Mouse (Mus musculus): ENCODE measurements around the gene Phykpl. TPM values are rescaled to one million over a fixed set of nuclear protein-coding genes. Genes with fewer than 3 reads are reported as not detected.

The Phykpl gene
- polyA plus RNA-seq, 1 experiment from 2014 or later, result 23.3 TPM

- no peak overlapping the region for H3K9ac ChIP-seq
- no peak overlapping the region for H3K4me2 ChIP-seq
- H3K36me3 ChIP-seq (ENCODE audit: insufficient read depth), result peaks cover 98% of the 10 kb centered on the region
- H3K4me1 ChIP-seq (ENCODE audit: insufficient read depth), result no peaks in the 10 kb centered on the region
- DNase-seq (no peak), ATAC-seq (ENCODE audit: insufficient read depth) (no peak)
- H3K27me3 ChIP-seq (ENCODE audit: insufficient read depth, low read length), result no peaks in the 10 kb centered on the region
- 93% methylated on average over 4 of the region's 4 CpGs for WGBS
- no peak overlapping the region for H3K4me3 ChIP-seq (ENCODE audit: low read depth, low read length)
- no peaks in the 10 kb centered on the region for H3K9me3 ChIP-seq (ENCODE audit: low read depth, low read length)
- H3K27ac ChIP-seq (ENCODE audit: low read depth), result no peak overlapping the region
- TF ChIP-seq CTCF (IDR thresholded peaks at IDR 0.05; ENCODE audit: low read depth), result no peak
Measured at GRCm38 (mm10) chr11:51593368-51593767, 8.8 kb downstream of the Phykpl start.

- TF ChIP-seq CTCF (IDR thresholded peaks at IDR 0.05; ENCODE audit: low read depth), result no peak
- Histone ChIP-seq H3K27ac (ENCODE audit: low read depth) (no peak overlapping the region), H3K4me3 (ENCODE audit: low read depth, low read length) (no peak overlapping the region), H3K9me3 (ENCODE audit: low read depth, low read length) (no peaks in the 10 kb centered on the region), H3K9ac (no peak overlapping the region), H3K4me2 (no peak overlapping the region), H3K4me1 (ENCODE audit: insufficient read depth) (no peaks in the 10 kb centered on the region), H3K36me3 (ENCODE audit: insufficient read depth) (peaks cover 98% of the 10 kb centered on the region), H3K27me3 (ENCODE audit: insufficient read depth, low read length) (no peaks in the 10 kb centered on the region)
- ATAC-seq (ENCODE audit: insufficient read depth), result no peak
- no peak for DNase-seq
- 85% methylated on average over 6 of the region's 6 CpGs for WGBS
Measured at GRCm38 (mm10) chr11:51593849-51594248, 9.3 kb downstream of the Phykpl start.

- ATAC-seq (ENCODE audit: insufficient read depth) (no peak), DNase-seq (peak; percentile 61)
- Histone ChIP-seq H3K27ac (ENCODE audit: low read depth) (no peak overlapping the region), H3K9ac (no peak overlapping the region), H3K4me1 (ENCODE audit: insufficient read depth) (no peaks in the 10 kb centered on the region), H3K4me2 (no peak overlapping the region), H3K36me3 (ENCODE audit: insufficient read depth) (peaks cover 98% of the 10 kb centered on the region), H3K4me3 (ENCODE audit: low read depth, low read length) (no peak overlapping the region), H3K9me3 (ENCODE audit: low read depth, low read length) (no peaks in the 10 kb centered on the region), H3K27me3 (ENCODE audit: insufficient read depth, low read length) (no peaks in the 10 kb centered on the region)
- 60% methylated on average over 3 of the region's 3 CpGs for WGBS
- no peak for TF ChIP-seq CTCF (IDR thresholded peaks at IDR 0.05; ENCODE audit: low read depth)
Measured at GRCm38 (mm10) chr11:51594715-51595350, 10.3 kb downstream of the Phykpl start.

- ATAC-seq (ENCODE audit: insufficient read depth), result no peak
- no peak overlapping the region for H3K4me3 ChIP-seq (ENCODE audit: low read depth, low read length)
- 93% methylated on average over 1 of the region's 1 CpGs for WGBS
- no peak for DNase-seq
- no peaks in the 10 kb centered on the region for H3K9me3 ChIP-seq (ENCODE audit: low read depth, low read length)
- TF ChIP-seq CTCF (IDR thresholded peaks at IDR 0.05; ENCODE audit: low read depth), result no peak
- H3K36me3 ChIP-seq (ENCODE audit: insufficient read depth), result peaks cover 98% of the 10 kb centered on the region
- no peaks in the 10 kb centered on the region for H3K4me1 ChIP-seq (ENCODE audit: insufficient read depth)
- H3K27ac ChIP-seq (ENCODE audit: low read depth), result no peak overlapping the region
- H3K4me2 ChIP-seq, result no peak overlapping the region
- no peaks in the 10 kb centered on the region for H3K27me3 ChIP-seq (ENCODE audit: insufficient read depth, low read length)
- H3K9ac ChIP-seq, result no peak overlapping the region
Measured at GRCm38 (mm10) chr11:51595459-51596083, 11.0 kb downstream of the Phykpl start.

GRCm38 (mm10) chr11:51597553-51597952 lies 13.0 kb downstream of the Phykpl start:
- H3K27me3 ChIP-seq (ENCODE audit: insufficient read depth, low read length), result no peaks in the 10 kb centered on the region

GRCm38 (mm10) chr11:51602253-51602652 lies 17.7 kb downstream of the Phykpl start:
- ATAC-seq (ENCODE audit: insufficient read depth) (no peak), DNase-seq (no peak)
- WGBS, result 83% methylated on average over 3 of the region's 3 CpGs
- no peak overlapping the region for H3K4me3 ChIP-seq (ENCODE audit: low read depth, low read length)
- H3K9ac ChIP-seq, result no peak overlapping the region
- TF ChIP-seq CTCF (IDR thresholded peaks at IDR 0.05; ENCODE audit: low read depth), result no peak
- H3K4me1 ChIP-seq (ENCODE audit: insufficient read depth), result no peaks in the 10 kb centered on the region
- peaks cover 87% of the 10 kb centered on the region for H3K36me3 ChIP-seq (ENCODE audit: insufficient read depth)
- no peak overlapping the region for H3K27ac ChIP-seq (ENCODE audit: low read depth)
- no peak overlapping the region for H3K4me2 ChIP-seq
- no peaks in the 10 kb centered on the region for H3K9me3 ChIP-seq (ENCODE audit: low read depth, low read length)
- no peaks in the 10 kb centered on the region for H3K27me3 ChIP-seq (ENCODE audit: insufficient read depth, low read length)

More at GRCm38 (mm10) chr11:51597553-51597952, 13.0 kb downstream of the Phykpl start:
- Histone ChIP-seq H3K4me3 (ENCODE audit: low read depth, low read length) (no peak overlapping the region), H3K9ac (no peak overlapping the region), H3K27ac (ENCODE audit: low read depth) (no peak overlapping the region; the same call in 1 of the 2 replicates), H3K4me1 (ENCODE audit: insufficient read depth) (no peaks in the 10 kb centered on the region), H3K9me3 (ENCODE audit: low read depth, low read length) (no peaks in the 10 kb centered on the region), H3K36me3 (ENCODE audit: insufficient read depth) (peaks cover 98% of the 10 kb centered on the region), H3K4me2 (no peak overlapping the region)
- DNase-seq, result no peak
- TF ChIP-seq CTCF (IDR thresholded peaks at IDR 0.05; ENCODE audit: low read depth), result no peak
- WGBS, result 74% methylated on average over 2 of the region's 2 CpGs
- no peak for ATAC-seq (ENCODE audit: insufficient read depth)

GRCm38 (mm10) chr11:51605602-51606446 lies 21.3 kb downstream of the Phykpl start:
- Histone ChIP-seq H3K4me1 (ENCODE audit: insufficient read depth) (no peaks in the 10 kb centered on the region), H3K9ac (peak overlapping the region; percentile 99), H3K9me3 (ENCODE audit: low read depth, low read length) (no peaks in the 10 kb centered on the region), H3K27me3 (ENCODE audit: insufficient read depth, low read length) (no peaks in the 10 kb centered on the region), H3K4me2 (peak overlapping the region; percentile 66), H3K27ac (ENCODE audit: low read depth) (peak overlapping the region; percentile 97), H3K36me3 (ENCODE audit: insufficient read depth) (peaks cover 51% of the 10 kb centered on the region), H3K4me3 (ENCODE audit: low read depth, low read length) (peak overlapping the region; percentile 97)
- peak; percentile 93 for DNase-seq
- WGBS, result under 1% methylated on average over 71 of the region's 81 CpGs
- no peak for TF ChIP-seq CTCF (IDR thresholded peaks at IDR 0.05; ENCODE audit: low read depth)
- ATAC-seq (ENCODE audit: insufficient read depth), result peak; percentile 77
